Mouse (Mus musculus) liver, embryonic 16.5 days (tissue): ENCODE data around the gene D330045A20Rik. TPM values are rescaled to one million over a fixed set of nuclear protein-coding genes. Genes with fewer than 3 reads are reported as not detected.

Source experiments
- ATAC-seq: fragments of 200-750 bp; cut with Nextera tagmentation; 2 replicates; pipeline ENCODE4 v1.8.0; 2017; ENCODE audit warnings: low read depth, mild to moderate bottlenecking, moderate number of reproducible peaks, moderate library complexity
- H3K27ac ChIP-seq: fragments of 300-500 bp; sonication (generic); 2 replicates; pipeline ENCODE4 v1.5.1; 2014; ENCODE audit warnings: mild to moderate bottlenecking, low read length
- H3K27me3 ChIP-seq: fragments of 300-500 bp; sonication (generic); 2 replicates; pipeline ENCODE4 v1.6.1; 2014; ENCODE audit warnings: low read depth, low read length, mixed read lengths; ENCODE audit not compliant: control insufficient read depth, insufficient read depth
- H3K36me3 ChIP-seq: fragments of 300-500 bp; sonication (generic); 2 replicates; pipeline ENCODE4 v1.6.1; 2014; ENCODE audit warnings: mild to moderate bottlenecking; ENCODE audit not compliant: control insufficient read depth, insufficient read depth
- H3K4me1 ChIP-seq: fragments of 300-500 bp; sonication (generic); 2 replicates; pipeline ENCODE4 v1.6.1; 2014; ENCODE audit warnings: low read depth, low read length, mixed read lengths; ENCODE audit not compliant: control insufficient read depth
- H3K4me2 ChIP-seq: fragments of 300-500 bp; sonication (generic); 2 replicates; pipeline ENCODE4 v1.6.1; 2014; ENCODE audit warnings: low read depth, low read length, mixed read lengths
- H3K4me3 ChIP-seq: fragments of 300-500 bp; sonication (generic); 2 replicates; pipeline ENCODE4 v1.5.1; 2014; ENCODE audit warnings: low read depth, mild to moderate bottlenecking, low read length
- H3K9ac ChIP-seq: fragments of 300-500 bp; sonication (generic); 2 replicates; pipeline ENCODE4 v1.6.1; 2014; ENCODE audit warnings: low read depth, low read length
- H3K9me3 ChIP-seq: fragments of 300-500 bp; sonication (generic); replicated peaks from 2 replicates; pipeline ENCODE4 v1.6.1; 2016; ENCODE audit warnings: low read length; ENCODE audit not compliant: control insufficient read depth
- WGBS: fragments of 180-500 bp; shearing (Covaris S2); extraction: QIAGEN DNeasy Blood & Tissue Kit; methylation state at CpG from one replicate; pipeline ENCODE4 v1.1.7; 2014; ENCODE audit not compliant: insufficient replicate concordance; 5-methylcytosine and 5-hydroxymethylcytosine counted together
- polyA plus RNA-seq: library from polyadenylated mRNA; unstranded; fragments of >200 nt; fragmentation: Nextera tagmentation; extraction: Ambion mirVana; gene quantifications from 2 replicates; pipeline ENCODE4 v1.2.1, GENCODE M21; 2015

D330045A20Rik gene
- polyA plus RNA-seq, 1 experiment from 2014 or later = 0.53 TPM

GRCm38 (mm10) chrX:139524303-139525091, 44.3 kb downstream of the D330045A20Rik start:
- Histone ChIP-seq H3K27me3 (no peaks in the 10 kb centered on the region), H3K27ac (no peak overlapping the region), H3K9ac (no peak overlapping the region), H3K4me3 (no peak overlapping the region), H3K4me2 (no peak overlapping the region), H3K4me1 (peaks cover 4% of the 10 kb centered on the region; the same call in 1 of the 2 replicates), H3K36me3 (no peaks in the 10 kb centered on the region), H3K9me3 (no peaks in the 10 kb centered on the region)
- no peak for ATAC-seq
- WGBS = 62% methylated on average over 5 of the region's 5 CpGs

- Histone ChIP-seq H3K27me3 (no peaks in the 10 kb centered on the region), H3K27ac (no peak overlapping the region), H3K4me1 (peaks cover 4% of the 10 kb centered on the region; the same call in 1 of the 2 replicates), H3K9me3 (no peaks in the 10 kb centered on the region), H3K36me3 (no peaks in the 10 kb centered on the region), H3K4me2 (no peak overlapping the region), H3K9ac (no peak overlapping the region), H3K4me3 (no peak overlapping the region)
- ATAC-seq = peak; percentile 63
- 28% methylated on average over 2 of the region's 2 CpGs for WGBS
Observed at GRCm38 (mm10) chrX:139525724-139526123, 45.6 kb downstream of the D330045A20Rik start.

GRCm38 (mm10) chrX:139526984-139527383, 46.8 kb downstream of the D330045A20Rik start:
- Histone ChIP-seq H3K4me2 (no peak overlapping the region), H3K9me3 (no peaks in the 10 kb centered on the region), H3K4me3 (no peak overlapping the region), H3K27ac (no peak overlapping the region; the same call in 1 of the 2 replicates), H3K36me3 (no peaks in the 10 kb centered on the region), H3K27me3 (no peaks in the 10 kb centered on the region), H3K4me1 (peaks cover 4% of the 10 kb centered on the region; the same call in 1 of the 2 replicates), H3K9ac (no peak overlapping the region)
- ATAC-seq = peak; percentile 75
- 27% methylated on average over 4 of the region's 4 CpGs for WGBS

- no peak overlapping the region for H3K4me3 ChIP-seq
- no peak overlapping the region for H3K9ac ChIP-seq
- H3K27me3 ChIP-seq = no peaks in the 10 kb centered on the region
- no peaks in the 10 kb centered on the region for H3K36me3 ChIP-seq
- H3K4me1 ChIP-seq = peaks cover 4% of the 10 kb centered on the region; the same call in 1 of the 2 replicates
- ATAC-seq = no peak
- H3K4me2 ChIP-seq = no peak overlapping the region
- no peak overlapping the region for H3K27ac ChIP-seq
- H3K9me3 ChIP-seq = no peaks in the 10 kb centered on the region
Observed at GRCm38 (mm10) chrX:139529678-139530077, 49.5 kb downstream of the D330045A20Rik start.

GRCm38 (mm10) chrX:139532293-139532692, 52.1 kb downstream of the D330045A20Rik start:
- Histone ChIP-seq H3K9ac (no peak overlapping the region), H3K4me2 (no peak overlapping the region), H3K4me1 (no peaks in the 10 kb centered on the region), H3K27me3 (no peaks in the 10 kb centered on the region), H3K9me3 (no peaks in the 10 kb centered on the region), H3K36me3 (no peaks in the 10 kb centered on the region), H3K4me3 (no peak overlapping the region), H3K27ac (no peak overlapping the region)
- no peak for ATAC-seq
- 57% methylated on average over 4 of the region's 4 CpGs for WGBS

GRCm38 (mm10) chrX:139537641-139538397, 57.7 kb downstream of the D330045A20Rik start:
- Histone ChIP-seq H3K9ac (no peak overlapping the region), H3K27me3 (no peaks in the 10 kb centered on the region), H3K4me3 (no peak overlapping the region), H3K4me2 (no peak overlapping the region), H3K36me3 (no peaks in the 10 kb centered on the region), H3K27ac (no peak overlapping the region), H3K9me3 (no peaks in the 10 kb centered on the region), H3K4me1 (no peaks in the 10 kb centered on the region)
- no peak for ATAC-seq
- WGBS = 61% methylated on average over 5 of the region's 5 CpGs

- Histone ChIP-seq H3K4me1 (no peaks in the 10 kb centered on the region), H3K36me3 (no peaks in the 10 kb centered on the region), H3K4me2 (no peak overlapping the region), H3K27ac (no peak overlapping the region), H3K4me3 (no peak overlapping the region), H3K9me3 (no peaks in the 10 kb centered on the region), H3K27me3 (no peaks in the 10 kb centered on the region), H3K9ac (no peak overlapping the region)
- no peak for ATAC-seq
- WGBS = 71% methylated on average over 7 of the region's 7 CpGs
Observed at GRCm38 (mm10) chrX:139543726-139544125, 63.6 kb downstream of the D330045A20Rik start.

- 67% methylated on average over 5 of the region's 5 CpGs for WGBS
- Histone ChIP-seq H3K36me3 (no peaks in the 10 kb centered on the region), H3K27me3 (no peaks in the 10 kb centered on the region), H3K27ac (no peak overlapping the region), H3K4me3 (no peak overlapping the region), H3K4me1 (no peaks in the 10 kb centered on the region), H3K9ac (no peak overlapping the region), H3K9me3 (no peaks in the 10 kb centered on the region), H3K4me2 (no peak overlapping the region)
- no peak for ATAC-seq
Observed at GRCm38 (mm10) chrX:139550456-139550855, 70.3 kb downstream of the D330045A20Rik start.

- ATAC-seq = no peak
- Histone ChIP-seq H3K4me1 (no peaks in the 10 kb centered on the region), H3K9me3 (no peaks in the 10 kb centered on the region), H3K4me3 (no peak overlapping the region), H3K27ac (no peak overlapping the region), H3K4me2 (no peak overlapping the region), H3K36me3 (no peaks in the 10 kb centered on the region), H3K27me3 (no peaks in the 10 kb centered on the region), H3K9ac (no peak overlapping the region)
- 64% methylated on average over 2 of the region's 2 CpGs for WGBS
Observed at GRCm38 (mm10) chrX:139552090-139552489, 71.9 kb downstream of the D330045A20Rik start.
